Mouse (Mus musculus) MEL (cell line): ENCODE data around the gene Myl4. TPM values are rescaled to one million over a fixed set of nuclear protein-coding genes. Genes with fewer than 3 reads are reported as not detected.

ENCODE experiments used
- DNase-seq: peaks from one replicate; pipeline ENCODE4 v3.0.0; 2011; ENCODE audit warnings: low read depth, low spot score
- H3K27ac ChIP-seq: 2 replicates; pipeline ENCODE4 v1.5.1; 2012; ENCODE audit warnings: low read depth, mild to moderate bottlenecking, control low read depth, low read length, moderate library complexity; ENCODE audit not compliant: control insufficient read depth
- H3K27me3 ChIP-seq, 2 experiments: fragments of 150-350 bp in 1 of 2; sonication (generic) in 1 of 2; 2 replicates each; pipeline ENCODE4 v1.6.1; 2012; ENCODE audit warnings: low read length in 2 of 2, mild to moderate bottlenecking in 2 of 2, improper control_type of control experiment in 1 of 2, moderate library complexity in 1 of 2; ENCODE audit not compliant: insufficient read depth in 2 of 2, control insufficient read depth in 1 of 2
- H3K36me3 ChIP-seq, 2 experiments: 2 replicates each; pipeline ENCODE4 v1.6.1; 2012 to 2014; ENCODE audit warnings: low read length in 2 of 2, improper control_type of control experiment in 1 of 2, inconsistent platforms in 1 of 2, mild to moderate bottlenecking in 1 of 2; ENCODE audit not compliant: insufficient read depth in 2 of 2, control insufficient read depth in 1 of 2
- H3K4me1 ChIP-seq, 2 experiments: fragments of 150-350 bp in 1 of 2; sonication (generic) in 1 of 2; 2 replicates each; pipeline ENCODE4 v1.6.1; 2012; ENCODE audit warnings: low read length in 2 of 2, improper control_type of control experiment in 1 of 2, mild to moderate bottlenecking in 1 of 2; ENCODE audit not compliant: insufficient read depth in 2 of 2, control insufficient read depth in 1 of 2
- H3K4me3 ChIP-seq, 2 experiments: fragments of 150-350 bp in 1 of 2; sonication (generic) in 1 of 2; 2 replicates each; pipeline ENCODE4 v1.5.1; 2012; ENCODE audit warnings: low read depth in 2 of 2, low read length in 2 of 2, mild to moderate bottlenecking in 2 of 2, moderate library complexity in 2 of 2, control low read depth in 1 of 2, improper control_type of control experiment in 1 of 2; ENCODE audit not compliant: control insufficient read depth in 1 of 2, insufficient read depth in 1 of 2
- H3K79me2 ChIP-seq: 2 replicates; pipeline ENCODE4 v1.6.1; 2012; ENCODE audit warnings: mild to moderate bottlenecking, low read length, moderate library complexity; ENCODE audit not compliant: control insufficient read depth, poor library complexity, insufficient read depth
- H3K9ac ChIP-seq: 2 replicates; pipeline ENCODE4 v1.6.1; 2012; ENCODE audit warnings: low read depth, mild to moderate bottlenecking, control low read depth, low read length, moderate library complexity; ENCODE audit not compliant: control insufficient read depth, poor library complexity, severe bottlenecking
- H3K9me3 ChIP-seq: fragments of 150-350 bp; sonication (generic); replicated peaks from 2 replicates; pipeline ENCODE4 v1.6.1; 2012; ENCODE audit warnings: mild to moderate bottlenecking, low read length, improper control_type of control experiment, moderate library complexity; ENCODE audit not compliant: insufficient read depth
- BHLHE40 ChIP-seq: IDR thresholded peaks from 2 replicates; pipeline ENCODE4 v1.6.1; 2012; ENCODE audit warnings: low read depth, mild to moderate bottlenecking, inconsistent platforms, low read length, improper control_type of control experiment, borderline replicate concordance
- CHD1 ChIP-seq: IDR thresholded peaks from 2 replicates; pipeline ENCODE4 v1.6.1; 2012; ENCODE audit warnings: low read depth, mild to moderate bottlenecking, inconsistent platforms, low read length, improper control_type of control experiment
- CTCF ChIP-seq, 3 experiments: IDR thresholded peaks in 2 of 3; conservative IDR thresholded peaks in 1 of 3; 2 replicates each; pipeline ENCODE4 v1.5.1; 2011 to 2012; ENCODE audit warnings: low read length in 3 of 3, low read depth in 2 of 3, mild to moderate bottlenecking in 2 of 3, improper control_type of control experiment in 1 of 3, inconsistent platforms in 1 of 3, mixed read lengths in 1 of 3, moderate library complexity in 1 of 3; ENCODE audit not compliant: control insufficient read depth in 1 of 3, insufficient read depth in 1 of 3, poor library complexity in 1 of 3, severe bottlenecking in 1 of 3
- E2F4 ChIP-seq: IDR thresholded peaks from 2 replicates; pipeline ENCODE4 v1.6.1; 2011; ENCODE audit warnings: low read depth, low read length, improper control_type of control experiment, borderline replicate concordance
- EP300 ChIP-seq, 2 experiments: IDR thresholded peaks; 2 replicates each; pipeline ENCODE4 v1.6.1; 2011; ENCODE audit warnings: improper control_type of control experiment in 2 of 2, low read length in 2 of 2, low read depth in 1 of 2, mild to moderate bottlenecking in 1 of 2
- ETS1 ChIP-seq: IDR thresholded peaks from 2 replicates; pipeline ENCODE4 v1.6.1; 2012; ENCODE audit warnings: low read depth, mild to moderate bottlenecking, inconsistent platforms, low read length, improper control_type of control experiment, moderate library complexity
- GABPA ChIP-seq: IDR thresholded peaks from 2 replicates; pipeline ENCODE4 v1.6.1; 2012; ENCODE audit warnings: low read depth, mild to moderate bottlenecking, inconsistent platforms, low read length, improper control_type of control experiment, moderate library complexity
- GATA1 ChIP-seq: IDR thresholded peaks from 2 replicates; pipeline ENCODE4 v1.6.1; 2011; ENCODE audit warnings: low read depth, low read length, improper control_type of control experiment
- JUND ChIP-seq: IDR thresholded peaks from 2 replicates; pipeline ENCODE4 v1.6.1; 2011; ENCODE audit warnings: low read depth, mild to moderate bottlenecking, improper control_type of control experiment, low read length
- MAFK ChIP-seq: IDR thresholded peaks from 2 replicates; pipeline ENCODE4 v1.6.1; 2011; ENCODE audit warnings: low read depth, mild to moderate bottlenecking, low read length, improper control_type of control experiment, borderline replicate concordance
- MAX ChIP-seq: IDR thresholded peaks from 2 replicates; pipeline ENCODE4 v1.6.1; 2011; ENCODE audit warnings: low read length, improper control_type of control experiment
- MXI1 ChIP-seq: IDR thresholded peaks from 2 replicates; pipeline ENCODE4 v1.6.1; 2011; ENCODE audit warnings: mild to moderate bottlenecking, low read depth, low read length, improper control_type of control experiment
- NELFE ChIP-seq: IDR thresholded peaks from 2 replicates; pipeline ENCODE4 v1.6.1; 2011; ENCODE audit warnings: low read depth, low read length, improper control_type of control experiment
- NRF1 ChIP-seq: IDR thresholded peaks from 2 replicates; pipeline ENCODE4 v1.6.1; 2014; ENCODE audit warnings: low read depth, mild to moderate bottlenecking, inconsistent platforms, low read length, improper control_type of control experiment, moderate library complexity; ENCODE audit not compliant: poor library complexity, insufficient read depth, severe bottlenecking
- RCOR1 ChIP-seq: IDR thresholded peaks from 2 replicates; pipeline ENCODE4 v1.6.1; 2012; ENCODE audit warnings: low read depth, mild to moderate bottlenecking, inconsistent platforms, low read length, improper control_type of control experiment
- SMC3 ChIP-seq: IDR thresholded peaks from 2 replicates; pipeline ENCODE4 v1.6.1; 2011; ENCODE audit warnings: low read depth, low read length, improper control_type of control experiment
- TCF12 ChIP-seq: IDR thresholded peaks from 2 replicates; pipeline ENCODE4 v1.6.1; 2014; ENCODE audit warnings: low read depth, mild to moderate bottlenecking, inconsistent platforms, low read length, improper control_type of control experiment, moderate library complexity
- UBTF ChIP-seq: IDR thresholded peaks from 2 replicates; pipeline ENCODE4 v1.6.1; 2012; ENCODE audit warnings: low read depth, mild to moderate bottlenecking, inconsistent platforms, low read length, improper control_type of control experiment, moderate library complexity, borderline replicate concordance; ENCODE audit not compliant: insufficient read depth
- USF1 ChIP-seq: IDR thresholded peaks from 2 replicates; pipeline ENCODE4 v1.6.1; 2014; ENCODE audit warnings: low read depth, mild to moderate bottlenecking, inconsistent platforms, low read length, improper control_type of control experiment, moderate library complexity
- ZC3H11A ChIP-seq: IDR thresholded peaks from 2 replicates; pipeline ENCODE4 v1.6.1; 2012; ENCODE audit warnings: low read depth, mild to moderate bottlenecking, inconsistent platforms, low read length, improper control_type of control experiment
- ZNF384 ChIP-seq: IDR thresholded peaks from 2 replicates; pipeline ENCODE4 v1.6.1; 2012; ENCODE audit warnings: low read depth, mild to moderate bottlenecking, inconsistent platforms, low read length, improper control_type of control experiment
- polyA plus RNA-seq, 2 experiments: library from polyadenylated mRNA; stranded (reverse) in 1 of 2; unstranded in 1 of 2; fragments of >175 nt in 1 of 2; fragments of >200 nt in 1 of 2; gene quantifications; 2 replicates each; pipeline versions ENCODE4 v1.2.1 to v1.2.4; 2012; ENCODE audit warnings: low replicate concordance in 2 of 2, low read depth in 1 of 2; ENCODE audit not compliant: insufficient read length in 2 of 2, insufficient read depth in 1 of 2, missing spikeins in 1 of 2
- total RNA-seq: library from RNA; depleted of rRNA; stranded (reverse); fragments of 300-350 nt; gene quantifications from 2 replicates; pipeline ENCODE4 v1.2.3, GENCODE M21; 2012

The Myl4 gene
- total and polyA plus RNA-seq, 3 experiments = 0.29 to 1.3 TPM; not detected in 1

DNA sequence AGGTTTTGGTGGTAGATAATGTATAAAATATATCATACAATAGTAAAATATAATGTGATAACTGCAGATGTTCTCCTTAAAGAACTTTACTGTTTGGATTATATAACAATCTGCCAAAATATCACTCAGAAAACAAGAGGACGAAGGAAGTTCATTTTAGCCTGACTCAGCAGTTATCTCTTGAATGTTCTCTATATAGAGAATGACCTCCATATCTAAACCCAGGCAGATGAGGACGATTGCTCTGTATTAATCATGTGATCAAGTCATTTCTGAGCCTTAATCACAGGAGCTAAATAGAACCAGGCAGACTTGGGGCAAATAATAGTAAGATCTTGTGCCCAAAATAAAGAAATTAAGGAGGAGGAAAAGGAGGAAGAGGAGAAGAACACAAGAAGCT lies 6.0 kb upstream of the Myl4 start:
- DNase-seq = peak; percentile 54

GRCm38 (mm10) chr11:104547502-104547901 lies 3.0 kb upstream of the Myl4 start:
- Histone ChIP-seq H3K4me1 (peaks cover 28 to 41% of the 10 kb centered on the region in 2 experiments), H3K9ac (no peak overlapping the region), H3K79me2 (peaks cover 51% of the 10 kb centered on the region), H3K36me3 (peaks cover 3 to 59% of the 10 kb centered on the region in 2 experiments; a peak in 3 of 4 replicates), H3K27ac (no peak overlapping the region), H3K4me3 (no peak overlapping the region), H3K27me3 (no peaks in the 10 kb centered on the region), H3K9me3 (no peaks in the 10 kb centered on the region)
- DNase-seq = peak; percentile 45
- TF ChIP-seq BHLHE40 (no peak), ETS1 (peak; percentile 47; the same call in 1 of the 2 replicates), GATA1 (peak; percentile 90), CTCF (IDR thresholded peaks at IDR 0.05 in 2 of 3, conservative IDR thresholded peaks at IDR 0.05 in 1 of 3; ENCODE audit: control insufficient read depth in 1 of 3, insufficient read depth in 1 of 3, low read depth in 2 of 3, low read length in 3 of 3, poor library complexity in 1 of 3, severe bottlenecking in 1 of 3) (no peak), MAFK (peak; percentile 31; the same call in 1 of the 2 replicates), SMC3 (no peak), NELFE (no peak), JUND (no peak), NRF1 (no peak), TCF12 (peak; percentile 77), EP300 (IDR thresholded peaks at IDR 0.05; ENCODE audit: low read depth in 1 of 2, low read length in 2 of 2) (peak; percentile 72 to 76), MAX (no peak), ZC3H11A (no peak), RCOR1 (peak; percentile 99), CHD1 (no peak), MXI1 (peak; percentile 56; the same call in 1 of the 2 replicates)

More for the DNA sequence above, 6.0 kb upstream of the Myl4 start:
- peaks cover 69% of the 10 kb centered on the region for H3K79me2 ChIP-seq
- TF ChIP-seq USF1 (peak; percentile 85), GATA1 (peak; percentile 41; the same call in 1 of the 2 replicates), ZC3H11A (no peak), GABPA (no peak), TCF12 (no peak), NRF1 (no peak), MAX (no peak), E2F4 (no peak), ETS1 (peak; percentile 53), SMC3 (no peak), MAFK (peak; percentile 99), ZNF384 (no peak), UBTF (no peak)
- TF ChIP-seq, all 39 proteins: peak for 4
- Histone ChIP-seq H3K9ac (no peak overlapping the region), H3K36me3 (peaks cover 8 to 68% of the 10 kb centered on the region in 2 experiments), H3K4me1 (peaks cover 29 to 53% of the 10 kb centered on the region in 2 experiments), H3K27me3 (no peaks in the 10 kb centered on the region), H3K4me3 (no peak overlapping the region), H3K27ac (0 out of 2 replicates have a peak overlapping the region, but pooled peaks have one; percentile 9), H3K9me3 (no peaks in the 10 kb centered on the region)
